Mouse (Mus musculus) embryonic fibroblast, embryonic 13.5 days (primary cell): ENCODE results near the gene AL732309.1. TPM values are rescaled to one million over a fixed set of nuclear protein-coding genes. Genes with fewer than 3 reads are reported as not detected.

Source experiments
- H3K27ac ChIP-seq: 2 replicates; pipeline ENCODE4 v1.5.1; 2012; ENCODE audit warnings: low read length, control low read depth, inconsistent platforms; ENCODE audit not compliant: insufficient read depth
- H3K4me1 ChIP-seq: 2 replicates; pipeline ENCODE4 v1.6.1; 2011; ENCODE audit warnings: low read length; ENCODE audit not compliant: control insufficient read depth, insufficient read depth
- H3K4me3 ChIP-seq: 2 replicates; pipeline ENCODE4 v1.5.1; 2011; ENCODE audit warnings: mild to moderate bottlenecking, control low read depth, low read length; ENCODE audit not compliant: insufficient read depth
- CTCF ChIP-seq: IDR thresholded peaks from 2 replicates; pipeline ENCODE4 v1.5.1; 2011; ENCODE audit warnings: mild to moderate bottlenecking, control low read depth, low read length, moderate library complexity, borderline replicate concordance; ENCODE audit not compliant: insufficient read depth
- POLR2A ChIP-seq: IDR thresholded peaks from 2 replicates; pipeline ENCODE4 v1.6.1; 2011; ENCODE audit warnings: low read depth, mild to moderate bottlenecking, control low read depth, low read length, moderate library complexity
- polyA plus RNA-seq: library from polyadenylated mRNA; stranded (reverse); fragments of >200 nt; gene quantifications from 2 replicates; pipeline ENCODE4 v1.2.4, GENCODE M21; 2011; ENCODE audit warnings: low read depth; ENCODE audit not compliant: missing spikeins, insufficient read length

The AL732309.1 gene
- polyA plus RNA-seq, 1 experiment: 2.3 TPM

GRCm38 (mm10) chr2:25287927-25288649, 41.4 kb upstream of the AL732309.1 start, which contains the start of gene Tmem210:
Gene Tmem210 (plus strand): TSS chr2:25288145.
- TF ChIP-seq POLR2A: no peak
- TF ChIP-seq CTCF: no peak
- Histone ChIP-seq H3K4me3 (no peak within 1 kb of the TSS), H3K27ac (no peak within 1 kb of the TSS), H3K4me1 (no peaks in the 10 kb centered on the region)

GRCm38 (mm10) chr2:25286837-25287636, 40.4 kb upstream of the AL732309.1 start:
- TF ChIP-seq POLR2A: no peak
- TF ChIP-seq CTCF: no peak
- H3K27ac ChIP-seq: no peak overlapping the region
- no peak overlapping the region for H3K4me3 ChIP-seq
- no peaks in the 10 kb centered on the region for H3K4me1 ChIP-seq

DNA sequence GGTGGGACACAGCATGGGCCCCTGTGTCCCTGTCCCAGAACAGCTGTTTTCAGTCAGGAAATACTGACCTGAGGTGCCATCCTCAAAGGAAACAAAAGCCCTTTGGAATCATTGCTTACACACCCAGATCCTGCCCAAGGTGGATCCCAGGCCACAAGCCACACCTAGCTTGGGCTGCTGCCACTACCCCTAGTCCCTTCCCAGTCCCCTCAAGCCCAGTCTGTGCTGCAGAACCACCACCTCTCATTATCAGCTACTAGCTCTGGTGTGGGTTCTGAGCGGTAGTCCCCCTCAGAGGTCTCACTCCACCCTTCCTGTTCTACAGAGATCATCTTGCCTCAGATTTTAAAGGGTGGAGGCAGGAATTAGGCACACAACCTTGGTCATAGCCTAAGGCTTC, 39.7 kb upstream of the AL732309.1 start:
- no peak overlapping the region for H3K27ac ChIP-seq
- no peaks in the 10 kb centered on the region for H3K4me1 ChIP-seq
- no peak overlapping the region for H3K4me3 ChIP-seq
- no peak for TF ChIP-seq CTCF
- TF ChIP-seq POLR2A: no peak

DNA sequence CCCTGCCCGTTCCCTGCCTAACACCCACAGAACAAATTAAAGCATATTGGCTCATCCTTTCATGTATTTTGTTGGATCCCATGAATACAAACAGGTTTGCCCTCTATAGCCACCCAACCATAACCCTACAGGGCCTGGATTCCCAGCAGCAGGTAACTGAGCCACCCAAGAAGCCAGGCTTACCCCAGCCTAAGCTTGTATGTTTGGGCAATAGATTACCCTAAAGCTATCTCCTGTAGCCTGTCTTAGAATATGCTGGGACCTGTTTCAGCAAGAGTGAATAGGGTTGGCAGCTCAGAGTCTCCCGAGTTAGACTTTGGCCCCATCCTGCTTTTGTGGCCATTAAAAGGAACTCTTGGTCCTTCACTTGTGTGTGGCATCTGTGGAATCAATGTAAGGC, 38.9 kb upstream of the AL732309.1 start:
- TF ChIP-seq CTCF (no peak), POLR2A (no peak)
- no peak overlapping the region for H3K4me3 ChIP-seq
- no peaks in the 10 kb centered on the region for H3K4me1 ChIP-seq
- H3K27ac ChIP-seq: no peak overlapping the region

DNA sequence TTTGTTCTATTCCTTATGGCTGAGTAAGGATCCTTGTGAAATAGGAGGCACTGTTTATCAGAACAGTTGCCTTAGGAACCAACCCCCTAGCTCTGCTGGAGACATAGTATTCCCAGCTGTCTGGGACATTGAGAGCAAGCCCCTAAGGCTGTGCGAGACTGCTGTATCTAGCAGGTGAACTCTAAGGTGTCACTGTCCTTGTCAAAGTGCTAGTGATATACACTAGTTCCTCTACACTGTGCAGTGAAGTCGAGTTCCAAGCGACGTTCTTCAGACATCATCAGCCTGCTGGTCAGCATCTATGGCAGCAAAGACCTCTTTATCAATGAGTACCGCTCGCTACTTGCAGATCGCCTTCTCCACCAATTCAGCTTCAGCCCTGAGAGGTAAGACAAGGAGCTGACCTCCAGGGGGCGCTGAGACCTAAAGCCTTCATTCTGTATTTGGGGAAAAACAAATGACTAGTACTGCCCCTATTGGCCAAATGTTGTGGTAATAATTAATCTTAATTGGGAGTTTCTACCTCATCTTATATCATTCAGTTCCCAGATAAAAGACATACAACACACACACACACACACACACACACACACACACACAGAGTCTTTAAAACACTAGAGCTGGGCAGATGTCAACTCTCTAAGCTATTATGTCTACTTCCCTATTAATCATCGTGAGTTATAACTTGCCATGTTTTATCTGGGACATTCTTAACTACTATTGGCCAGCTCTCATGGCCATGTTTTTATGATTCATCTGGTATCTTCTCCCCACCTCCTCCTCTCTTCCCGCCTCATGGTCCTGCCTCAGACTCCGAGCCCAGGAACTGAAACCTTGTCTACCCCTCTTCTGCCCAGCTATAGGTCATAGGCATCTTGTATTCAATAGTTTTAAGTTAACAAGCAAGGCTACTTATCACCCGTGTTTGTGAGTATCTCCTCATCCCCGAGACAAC, 32.5 kb upstream of the AL732309.1 start:
- Histone ChIP-seq H3K27ac (no peak overlapping the region), H3K4me3 (no peak overlapping the region), H3K4me1 (0 out of 2 replicates have a peak, but pooled peaks cover 2% of the 10 kb centered on the region)
- TF ChIP-seq POLR2A (no peak), CTCF (peak; percentile 48; the same call in 1 of the 2 replicates)

DNA sequence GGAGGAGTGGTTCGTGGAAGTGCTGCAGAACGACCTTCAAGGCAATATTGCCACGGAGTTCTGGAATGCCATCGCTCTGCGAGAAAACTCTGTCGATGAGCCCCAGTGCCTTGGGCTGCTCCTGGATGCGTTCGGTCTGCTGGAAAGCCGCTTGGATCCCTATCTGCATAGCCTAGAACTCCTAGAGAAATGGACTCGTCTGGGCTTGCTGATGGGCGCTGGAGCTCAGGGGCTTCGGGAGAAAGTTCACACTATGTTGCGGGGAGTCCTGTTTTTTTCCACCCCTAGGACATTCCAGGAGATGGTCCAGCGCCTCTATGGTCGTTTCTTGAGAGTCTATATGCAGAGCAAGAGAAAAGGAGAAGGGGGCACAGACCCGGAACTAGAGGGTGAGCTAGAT, 26.3 kb upstream of the AL732309.1 start:
- Histone ChIP-seq H3K4me3 (peak overlapping the region; percentile 70), H3K27ac (no peak overlapping the region), H3K4me1 (0 out of 2 replicates have a peak, but pooled peaks cover 8% of the 10 kb centered on the region)
- TF ChIP-seq CTCF (no peak), POLR2A (no peak)

DNA sequence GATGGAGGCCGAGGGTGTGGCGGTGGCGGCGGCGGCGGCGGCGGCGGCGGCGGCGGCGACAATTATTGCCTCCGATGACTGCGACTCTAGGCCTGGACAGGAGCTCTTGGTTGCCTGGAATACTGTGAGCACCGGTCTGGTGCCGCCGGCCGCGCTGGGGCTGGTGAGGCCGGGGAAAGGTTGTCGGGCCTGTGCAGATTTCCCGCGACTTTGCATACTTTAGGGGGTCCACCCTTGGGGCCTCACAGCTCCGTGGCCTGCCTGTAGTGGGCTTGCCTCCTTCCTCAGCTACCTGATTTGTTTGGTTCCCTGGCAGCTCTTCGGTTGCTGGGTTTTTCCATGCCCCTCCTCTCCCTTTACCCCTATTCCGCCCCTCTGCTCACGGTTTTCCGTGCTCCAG, 25.9 kb upstream of the AL732309.1 start:
- Histone ChIP-seq H3K4me1 (0 out of 2 replicates have a peak, but pooled peaks cover 8% of the 10 kb centered on the region), H3K4me3 (peak overlapping the region; percentile 70), H3K27ac (no peak overlapping the region)
- TF ChIP-seq CTCF (no peak), POLR2A (no peak)

DNA sequence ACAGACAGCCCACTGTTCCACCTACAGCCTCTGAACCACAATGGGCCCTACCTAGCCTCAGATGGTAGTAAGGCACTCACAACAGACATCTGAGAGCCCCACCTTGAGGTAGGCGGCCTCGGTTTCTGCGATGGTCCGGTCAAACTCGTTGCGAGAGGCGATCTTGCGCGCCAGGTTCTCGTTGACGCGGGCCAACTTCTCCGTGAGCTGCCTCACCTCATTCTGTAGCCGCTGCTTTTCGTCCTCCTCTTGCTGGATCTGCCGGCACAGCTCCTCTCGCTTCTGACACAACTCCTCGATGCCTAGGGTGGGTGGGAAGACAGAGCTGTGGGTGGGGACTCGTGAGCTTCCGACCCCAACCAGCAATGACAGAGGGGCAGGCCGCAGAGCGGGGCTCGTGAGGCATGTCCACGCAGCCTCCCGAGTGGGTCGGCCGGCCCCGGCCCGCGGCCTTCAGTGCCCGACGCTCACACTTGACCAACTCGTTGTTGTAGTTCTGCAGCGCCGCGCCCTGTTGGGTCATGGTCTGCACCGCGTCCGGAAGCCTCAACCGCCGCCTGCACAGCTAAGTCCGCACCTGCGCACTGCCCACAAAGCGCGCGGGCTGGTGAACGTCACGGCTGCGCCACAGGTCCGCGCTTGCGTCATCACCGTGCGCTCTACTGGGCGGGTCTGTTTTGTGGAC, 25.3 kb upstream of the AL732309.1 start, which contains the start of the genes Ssna1 and Anapc2:
Ssna1 (minus strand) TSS at position 612 of the 685 bp plus-strand sequence.
Anapc2 (plus strand) TSS at position 652 of the 685 bp plus-strand sequence.
- Histone ChIP-seq H3K4me1 (0 out of 2 replicates have a peak, but pooled peaks cover 8% of the 10 kb centered on the region), H3K4me3 (peak within 1 kb of the TSS; percentile 92), H3K27ac (no peak within 1 kb of the TSS; the same call in 1 of the 2 replicates)
- peak; percentile 93 for TF ChIP-seq POLR2A
- peak; percentile 24; the same call in 1 of the 2 replicates for TF ChIP-seq CTCF
